Mouse (Mus musculus): ENCODE measurements at regions not wholly inside any gene's neighbourhood (a gene's known extent, or its start where the extent isn't known, plus 50 kb on each side); places are given as distances from the start of the nearest gene placed in this dataset.

DNA sequence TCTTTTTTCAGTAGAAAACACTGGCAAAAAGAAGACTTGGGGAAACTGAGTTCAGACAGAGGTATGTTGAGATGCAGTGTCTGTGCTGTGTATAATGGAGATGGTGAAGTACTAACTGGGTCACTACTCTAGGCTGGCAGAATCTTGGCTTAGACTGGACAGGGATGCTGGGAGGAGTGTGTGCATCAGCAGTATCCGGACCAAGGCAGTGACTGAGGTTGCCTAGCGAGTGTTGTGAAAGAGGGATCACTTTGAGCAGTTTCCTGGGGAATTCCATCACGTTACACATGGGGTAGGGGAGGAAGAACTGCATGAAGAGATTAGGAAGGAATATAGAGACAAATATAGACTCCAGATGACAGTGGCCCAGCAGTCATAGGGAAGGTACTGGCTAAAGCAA is 87.9 kb upstream of the Itprid2 start:
- no peak for DNase-seq (ENCODE audit: low spot score)

DNA sequence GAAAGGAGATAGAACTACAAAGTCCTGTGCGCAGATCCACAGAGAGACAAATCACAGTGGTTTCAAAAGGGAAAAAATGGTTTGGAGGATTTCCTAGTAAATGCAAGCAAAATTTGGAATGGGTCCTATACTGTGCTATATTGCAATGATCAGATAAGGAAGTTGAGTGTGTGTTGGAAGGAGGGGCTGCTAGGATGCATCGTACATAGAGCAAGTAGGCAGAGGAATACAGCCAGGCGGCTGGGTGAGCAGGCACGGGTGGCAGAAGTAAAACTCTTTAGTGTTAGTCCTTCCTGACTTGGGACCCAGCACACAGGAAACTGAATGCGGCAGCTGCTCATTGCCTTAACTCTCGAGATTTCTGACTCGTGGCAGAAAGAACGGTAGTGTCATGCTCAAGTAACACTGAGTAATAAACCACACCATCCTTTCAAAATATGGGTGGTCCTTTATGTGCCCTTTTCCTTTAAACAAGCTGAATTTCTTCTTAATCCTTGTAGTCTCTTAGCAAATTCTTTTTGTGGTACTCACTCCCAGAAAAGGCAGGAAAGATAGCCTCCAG is 87.0 kb upstream of the Itprid2 start:
- DNase-seq (ENCODE audit: low spot score), result peak; percentile 41

DNA sequence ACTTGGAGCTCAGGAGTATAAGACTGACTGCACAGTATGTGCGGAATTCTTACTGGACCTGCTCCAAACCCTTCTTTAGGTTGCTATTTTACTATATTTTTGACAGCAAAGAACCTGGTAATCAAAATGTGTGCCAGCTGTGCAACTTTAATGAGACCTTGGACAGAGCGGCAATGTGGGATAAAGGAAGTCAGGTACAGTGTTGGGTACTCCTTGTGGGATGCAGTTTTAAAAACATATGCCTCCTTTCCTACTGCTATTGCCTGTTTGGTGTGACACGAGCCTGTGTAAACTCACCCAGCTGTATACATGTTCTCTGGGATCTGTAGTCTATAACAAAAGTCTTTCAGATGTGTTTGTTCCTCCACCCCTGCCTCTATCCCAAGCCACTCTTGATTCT is 85.4 kb upstream of the Itprid2 start:
- no peak for DNase-seq (ENCODE audit: low spot score)

- peak; percentile 38 for DNase-seq (ENCODE audit: low spot score)
Measured at GRCm38 (mm10) chr2:79550432-79550831, 84.7 kb upstream of the Itprid2 start.

DNA sequence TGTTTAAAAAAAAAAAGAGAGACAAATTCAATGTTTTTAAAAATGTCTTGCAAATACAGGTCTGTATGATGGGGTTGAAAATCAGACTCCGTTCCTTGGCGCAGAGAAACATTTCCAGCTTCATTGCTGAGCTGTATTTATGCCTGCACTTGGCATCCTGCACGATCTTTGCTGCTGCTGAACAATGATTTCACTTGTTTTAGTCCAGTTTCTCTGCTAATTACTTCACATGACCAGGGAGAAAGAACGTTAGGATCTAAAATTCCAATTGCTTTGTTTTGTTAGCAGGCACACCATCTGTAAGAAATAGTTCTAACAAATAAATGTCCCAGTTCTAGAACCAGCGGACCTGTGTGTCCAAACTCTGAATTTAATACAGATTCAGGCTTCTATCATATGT is 82.7 kb upstream of the Itprid2 start:
- no peak for DNase-seq (ENCODE audit: low spot score)

DNA sequence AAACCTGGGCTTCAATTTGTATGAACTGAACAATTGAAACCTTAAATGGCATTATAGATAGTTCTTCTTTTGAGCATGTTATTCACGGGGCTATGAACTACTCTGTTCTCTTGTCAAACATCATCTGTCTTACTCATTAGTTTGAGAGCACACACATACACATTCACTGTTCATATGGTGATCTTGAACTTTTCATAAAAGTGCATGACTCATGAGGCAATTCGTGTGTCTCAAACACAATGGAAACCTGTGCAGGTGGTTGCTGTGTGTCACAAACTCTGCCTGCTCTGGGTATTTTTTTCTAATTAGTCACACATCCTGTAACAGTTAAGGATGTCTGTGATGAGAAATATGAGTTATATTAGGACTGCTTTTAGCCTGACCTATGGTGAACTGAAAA is 79.8 kb upstream of the Itprid2 start:
- no peak for DNase-seq (ENCODE audit: low spot score)

DNA sequence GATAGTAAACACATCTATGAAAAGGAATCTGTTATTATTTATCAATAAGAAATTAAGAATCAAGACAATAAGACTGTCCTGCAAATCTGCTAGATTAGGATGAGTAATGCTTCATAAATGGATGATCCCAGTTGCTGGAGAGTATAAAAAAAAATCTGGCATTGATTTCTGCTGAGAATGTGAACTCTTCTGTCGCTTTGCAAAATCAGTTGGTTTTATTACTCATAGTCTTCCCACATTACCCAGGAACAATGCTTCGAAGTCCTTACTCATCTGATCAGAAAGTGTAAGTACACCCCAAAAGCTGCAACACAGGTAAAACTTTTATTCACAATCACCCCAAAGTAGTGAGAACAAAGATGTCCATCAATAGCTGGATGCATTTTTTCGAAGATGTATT is 77.8 kb upstream of the Itprid2 start:
- DNase-seq (ENCODE audit: low spot score), result no peak

GRCm38 (mm10) chr2:79566280-79566933 is 68.7 kb upstream of the Itprid2 start:
- DNase-seq (ENCODE audit: low spot score), result no peak

- no peak for DNase-seq (ENCODE audit: low spot score)
Measured at GRCm38 (mm10) chr2:79567413-79567934, 67.7 kb upstream of the Itprid2 start.

- DNase-seq (ENCODE audit: low spot score), result no peak
Measured at GRCm38 (mm10) chr2:79569663-79570062, 65.5 kb upstream of the Itprid2 start.

DNA sequence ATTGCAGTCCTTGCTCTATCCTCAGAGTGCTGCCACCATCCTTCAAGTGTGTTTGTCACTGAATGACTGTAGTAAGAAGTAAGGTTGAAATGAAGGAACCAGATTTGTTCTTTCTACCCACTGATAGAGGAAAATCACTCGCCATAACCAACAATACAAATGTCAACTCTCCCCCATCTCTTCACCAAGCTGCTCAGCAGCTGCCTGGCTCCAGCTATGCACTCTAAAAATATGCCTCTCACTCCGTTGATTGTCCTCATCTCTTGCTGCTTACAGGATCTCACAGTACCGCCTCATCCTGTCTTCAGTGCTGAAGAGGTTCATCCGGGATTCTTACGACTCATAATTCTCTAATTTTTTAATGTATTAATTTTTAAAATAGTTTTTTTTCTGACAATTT is 63.2 kb upstream of the Itprid2 start:
- DNase-seq (ENCODE audit: low spot score), result no peak

- DNase-seq (ENCODE audit: low spot score), result no peak
Measured at GRCm38 (mm10) chr2:79575074-79575473, 60.1 kb upstream of the Itprid2 start.

DNA sequence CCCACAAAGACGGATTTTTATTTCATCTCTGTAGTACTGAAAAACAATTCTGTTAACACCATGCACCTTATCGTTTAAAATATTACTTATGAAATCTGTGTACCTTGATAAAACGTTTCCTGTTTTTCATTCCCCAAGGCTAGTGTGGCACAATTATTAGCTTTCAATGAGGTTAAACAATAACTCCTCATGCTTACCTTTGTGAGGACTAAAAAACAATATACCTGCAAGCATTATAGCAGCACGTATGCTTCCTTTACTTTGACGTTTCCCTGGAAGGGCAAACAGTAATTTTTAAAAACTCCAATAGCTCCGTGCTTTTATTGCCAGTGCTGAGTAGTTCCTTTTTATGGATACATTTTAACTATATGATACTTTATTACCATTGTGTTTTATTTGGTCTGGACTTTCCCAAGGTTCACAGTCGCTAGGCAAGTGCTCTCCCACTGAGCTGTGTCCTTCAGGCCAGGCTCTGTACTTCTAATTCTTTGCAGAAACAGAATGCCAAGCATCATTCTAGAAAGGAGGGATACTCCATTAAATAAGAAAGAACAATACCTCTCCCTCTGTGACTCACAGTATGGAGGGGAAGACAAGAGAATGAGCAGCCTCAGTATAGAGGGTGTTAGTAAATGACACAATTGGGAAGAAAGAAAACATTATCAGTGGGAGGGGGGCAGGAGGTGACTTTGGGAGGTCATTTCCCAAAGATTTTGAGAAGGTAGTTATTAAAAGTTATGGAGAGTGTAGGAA is 50.0 kb upstream of the Itprid2 start:
- DNase-seq (ENCODE audit: low spot score), result no peak

All from thymus, postnatal 0 days (tissue).